Mouse (Mus musculus) heart, adult 8-10 months (tissue): ENCODE data around the gene Flrt1. TPM values are rescaled to one million over a fixed set of nuclear protein-coding genes. Genes with fewer than 3 reads are reported as not detected.

ENCODE experiments used
- DNase-seq: peaks from one replicate; pipeline ENCODE4 v3.0.0; 2022; ENCODE audit warnings: low spot score
- total RNA-seq, 4 experiments: library from RNA; stranded (reverse); gene quantifications; 2 replicates each; pipeline ENCODE4 v1.2.4; 2022

The Flrt1 gene
- total RNA-seq, result 1 to 10 TPM in 3 of 4 experiments, under 1 TPM in 1; 0.92 to 2.0 (median 1.4) TPM

DNA sequence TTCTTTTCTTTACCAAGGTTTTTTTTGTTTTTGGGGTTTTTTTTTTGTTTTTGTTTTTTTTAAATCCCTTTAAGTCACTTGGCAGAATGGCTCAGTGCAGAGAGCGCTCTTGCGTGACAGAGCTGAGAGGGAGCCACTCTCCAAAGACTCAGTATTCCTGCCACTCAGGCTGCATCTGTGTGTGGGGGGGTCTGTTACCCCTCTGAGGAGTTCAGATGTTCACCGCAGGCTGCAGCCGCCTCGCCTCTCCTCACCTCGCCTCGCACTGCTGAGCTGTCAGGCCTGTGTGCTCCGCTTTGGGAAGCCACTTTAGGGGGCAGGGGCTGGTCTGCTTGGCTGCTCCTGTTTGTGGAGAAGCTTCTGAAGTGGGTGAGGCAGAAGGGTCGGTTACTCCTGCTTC, at the start of gene Flrt1:
Gene Flrt1 (minus strand): TSS at position 186 of the 400 bp plus-strand sequence.
- no peak for DNase-seq

DNA sequence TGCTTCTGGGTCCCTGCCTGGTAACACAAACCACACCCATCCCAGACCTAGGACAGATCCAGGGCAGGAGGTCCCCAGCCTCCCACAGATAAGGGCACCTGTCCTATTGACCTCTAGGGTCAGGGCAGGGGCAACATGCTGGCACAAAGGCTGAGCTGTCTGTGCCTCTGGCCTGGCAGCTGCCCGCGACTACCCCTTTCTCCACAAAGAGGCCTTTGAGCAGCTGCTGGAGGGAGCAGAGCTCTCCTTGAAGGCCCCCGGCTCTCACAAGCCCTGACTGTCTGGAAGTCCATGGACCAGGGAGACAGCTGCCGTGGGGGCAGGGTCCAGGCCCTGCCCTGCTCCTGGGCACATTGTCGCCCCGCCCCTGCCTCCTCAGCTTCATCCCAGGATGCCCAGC, 49.7 kb upstream of the Flrt1 start:
- no peak for DNase-seq

DNA sequence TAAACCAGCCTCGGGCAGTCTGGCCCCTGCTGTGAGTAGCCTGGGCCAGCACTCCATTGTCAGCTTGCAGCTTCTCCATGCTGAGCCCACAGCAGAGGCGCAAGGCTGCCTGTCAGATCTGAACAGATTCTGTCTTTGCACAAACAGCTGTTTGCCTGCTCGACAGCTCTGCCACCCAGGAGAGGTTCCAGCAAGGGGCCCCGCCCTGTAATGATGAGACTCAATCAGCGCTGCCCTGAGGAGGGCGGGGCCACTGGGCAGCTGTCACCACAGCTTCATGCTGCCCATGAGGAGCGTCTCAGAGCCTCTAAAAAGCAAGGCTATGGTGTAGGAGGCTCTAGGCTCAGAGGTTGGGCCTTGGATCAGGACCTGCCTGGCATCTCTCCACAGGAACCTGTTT, 47.7 kb upstream of the Flrt1 start:
- DNase-seq, result no peak

DNA sequence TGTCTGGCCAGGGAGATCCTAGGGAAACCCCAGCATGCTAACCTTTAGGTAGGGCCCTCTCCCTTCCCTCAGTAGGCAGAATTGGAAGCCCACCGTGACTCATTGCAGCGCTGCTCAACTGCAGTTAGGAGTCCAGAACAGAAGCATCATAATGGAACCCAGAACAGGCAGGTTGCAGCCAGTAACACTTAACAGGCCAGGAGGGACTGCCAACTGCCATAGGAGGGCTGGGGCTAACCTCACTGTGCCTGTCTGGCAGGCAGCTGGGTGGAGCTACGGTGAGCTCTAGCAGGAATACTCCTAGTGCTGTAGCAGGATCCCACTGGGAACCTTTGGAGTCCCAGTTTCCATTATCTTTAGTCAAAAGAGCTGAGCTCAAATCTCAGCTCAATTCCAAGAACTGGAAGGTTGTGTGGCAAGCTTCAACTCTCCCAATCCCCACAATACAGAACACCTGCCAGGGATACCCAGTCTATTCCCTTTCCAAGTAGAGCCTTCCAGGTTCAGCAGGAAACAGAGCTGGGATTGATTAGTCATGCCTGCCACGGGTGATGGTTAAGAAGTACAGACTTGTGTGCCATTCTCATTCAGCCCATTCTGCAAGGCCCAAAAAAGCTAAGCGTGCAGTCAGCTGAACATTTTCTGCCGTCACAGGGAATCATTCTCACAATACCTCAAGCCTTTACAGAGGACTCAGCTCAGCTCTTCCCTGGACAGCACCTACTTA, 46.6 kb upstream of the Flrt1 start:
- no peak for DNase-seq

DNA sequence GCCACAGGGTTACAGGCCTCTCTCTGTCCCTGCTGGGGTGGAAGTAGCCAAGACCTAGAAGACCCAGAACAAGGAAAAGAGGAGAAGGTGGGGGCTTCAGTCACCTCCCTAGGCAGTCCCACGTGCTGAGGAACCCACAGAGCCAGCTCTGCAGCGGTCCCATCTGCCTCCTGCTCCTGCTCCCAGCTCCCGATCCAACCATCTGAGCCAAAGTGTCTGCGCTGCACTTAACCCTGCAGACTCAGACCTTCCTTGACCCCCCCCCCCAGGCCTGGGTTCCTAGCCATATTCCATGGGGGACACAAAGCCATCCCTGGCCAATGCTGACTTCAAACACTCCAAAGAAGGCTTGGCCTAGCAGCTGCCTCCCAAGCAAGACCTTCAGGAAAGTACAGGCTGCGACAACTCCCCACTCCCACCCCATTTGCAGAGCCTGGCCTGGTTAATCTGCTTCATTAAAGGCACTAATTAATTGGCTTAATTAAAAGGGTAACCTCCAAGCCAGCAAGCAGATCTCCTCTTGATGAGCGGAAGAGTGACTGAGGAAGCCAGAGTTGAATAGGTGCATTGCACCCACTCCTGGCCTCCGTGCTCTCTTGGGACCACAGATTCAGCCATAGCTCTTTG, 45.9 kb upstream of the Flrt1 start:
- no peak for DNase-seq

DNA sequence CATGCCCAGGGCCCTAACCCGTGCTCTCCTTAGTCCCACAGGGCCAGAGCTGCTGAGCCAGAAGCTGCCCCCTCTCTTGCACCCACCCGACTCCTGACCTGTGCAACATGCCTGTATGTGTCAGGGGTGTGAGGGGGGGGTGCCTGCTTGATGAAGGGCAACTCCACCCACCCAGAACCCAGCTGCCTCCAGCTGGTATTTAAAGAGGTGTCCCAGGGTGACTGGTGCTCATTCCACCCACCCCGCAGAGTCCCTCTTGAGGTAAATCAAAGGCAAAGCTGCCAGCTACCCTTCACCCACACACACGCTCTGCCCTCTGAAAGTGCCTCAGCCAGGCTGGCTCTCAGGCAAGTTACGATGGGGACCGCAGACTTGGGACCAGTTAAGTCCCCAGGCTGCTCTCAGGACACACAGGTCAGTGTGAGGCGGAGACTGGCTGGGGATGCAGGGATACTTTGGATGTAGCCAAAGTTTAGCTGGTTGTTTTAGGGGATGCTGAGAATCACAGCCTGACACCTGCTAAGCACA, 43.7 kb upstream of the Flrt1 start:
- DNase-seq, result no peak

DNA sequence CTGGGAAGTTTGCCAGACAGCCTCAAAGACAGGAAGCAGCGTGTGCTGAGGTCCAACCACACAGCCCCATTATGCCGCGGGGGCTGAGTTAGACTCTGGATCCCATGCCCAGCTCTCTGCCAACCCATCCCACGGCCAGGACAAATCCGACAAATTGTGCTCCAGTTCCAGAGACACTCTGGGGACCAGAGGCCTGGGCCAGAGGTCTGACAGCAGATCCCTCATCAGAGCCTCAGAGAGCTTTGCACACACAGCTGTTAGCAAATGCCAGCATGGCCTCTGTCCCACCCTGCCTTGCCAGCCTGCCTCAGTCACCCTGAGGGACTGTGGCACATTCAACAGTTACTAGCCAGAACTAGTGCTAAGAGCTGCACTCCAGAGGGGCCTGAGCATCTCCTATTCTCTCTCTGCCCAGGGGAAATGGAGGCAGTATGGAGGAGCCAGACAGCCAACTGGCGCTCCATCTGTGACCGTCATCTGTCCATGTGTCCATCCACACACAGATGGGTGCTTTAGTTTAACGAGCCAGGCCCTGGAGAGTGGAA, 43.1 kb upstream of the Flrt1 start:
- no peak for DNase-seq

DNA sequence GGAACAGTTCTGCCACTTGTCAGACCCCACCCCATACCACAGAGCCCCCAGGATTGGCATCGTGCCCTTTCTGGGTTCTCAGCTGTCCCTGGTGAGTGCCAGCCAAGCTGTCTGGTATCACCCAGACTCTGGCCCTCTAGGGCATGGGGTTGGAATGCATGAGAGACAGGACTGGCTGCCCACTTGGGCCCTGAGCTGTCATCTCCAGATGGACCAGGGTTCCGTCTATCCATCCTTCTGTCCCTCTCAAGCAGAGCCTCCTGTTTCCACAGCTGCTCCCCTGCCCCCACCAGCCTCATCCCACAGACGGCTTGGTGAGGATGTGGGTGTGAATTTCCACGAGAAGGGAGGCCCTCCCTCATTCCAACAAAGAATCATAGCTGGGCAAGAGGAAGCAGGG, 42.6 kb upstream of the Flrt1 start:
- no peak for DNase-seq

DNA sequence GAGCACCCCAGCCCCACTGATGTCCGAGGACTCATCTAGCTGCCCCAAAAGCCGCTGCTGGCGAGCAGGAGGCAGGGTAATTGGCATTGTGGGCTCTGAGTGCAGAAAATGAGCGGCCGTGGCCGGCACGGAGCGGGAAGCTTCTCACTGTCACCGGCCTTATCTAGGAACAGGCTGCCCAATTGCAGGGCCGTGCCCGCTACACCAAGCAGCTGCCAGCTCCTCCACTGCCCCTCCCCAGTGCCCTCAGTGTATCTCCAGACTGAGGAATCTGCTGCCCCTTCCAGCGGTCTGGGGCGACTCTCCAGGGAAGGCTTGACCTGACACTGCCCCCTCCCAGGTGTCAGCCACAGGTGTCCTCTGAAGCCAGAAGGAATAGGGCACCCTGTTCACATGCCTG, 40.8 kb upstream of the Flrt1 start:
- DNase-seq, result no peak

DNA sequence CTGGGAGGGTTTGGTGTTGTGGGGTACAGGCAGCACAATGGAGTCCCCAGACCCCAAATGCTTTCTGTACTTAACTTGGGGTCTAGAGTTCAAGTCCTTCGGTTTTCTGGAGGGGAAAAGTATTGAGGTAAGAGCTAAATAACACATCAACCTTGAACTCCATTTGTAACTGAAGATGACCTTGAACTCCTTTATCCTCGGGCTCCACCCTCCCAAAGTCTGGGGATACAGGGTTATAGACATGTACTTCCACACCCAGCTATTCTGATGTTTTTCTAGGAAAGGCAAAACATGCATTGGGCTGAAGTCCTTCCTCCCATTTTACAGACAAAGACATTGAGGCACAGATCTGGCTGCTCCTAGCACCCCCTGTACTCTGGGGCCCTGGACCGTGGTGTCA, 38.9 kb upstream of the Flrt1 start:
- DNase-seq, result no peak

DNA sequence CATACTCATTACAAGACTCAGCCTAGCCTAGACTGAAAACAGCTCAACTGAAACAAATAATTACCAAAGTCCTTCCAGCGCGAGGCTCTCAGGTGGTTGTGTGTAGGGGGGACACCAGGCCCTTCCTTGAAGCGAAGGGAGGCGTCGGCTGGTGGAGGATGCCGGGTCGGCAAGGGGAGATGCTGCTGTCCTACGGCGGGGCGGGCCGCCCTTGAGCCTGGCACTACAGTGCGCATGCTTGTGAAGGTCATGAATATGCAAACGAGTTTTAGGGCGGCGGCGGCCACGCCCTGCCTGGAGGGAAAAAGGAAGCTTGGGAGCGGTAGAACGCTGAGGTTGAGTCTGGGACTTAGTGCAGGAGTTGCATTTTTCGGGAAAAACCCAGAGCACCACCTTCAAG, 38.3 kb upstream of the Flrt1 start:
- peak; percentile 23 for DNase-seq

DNA sequence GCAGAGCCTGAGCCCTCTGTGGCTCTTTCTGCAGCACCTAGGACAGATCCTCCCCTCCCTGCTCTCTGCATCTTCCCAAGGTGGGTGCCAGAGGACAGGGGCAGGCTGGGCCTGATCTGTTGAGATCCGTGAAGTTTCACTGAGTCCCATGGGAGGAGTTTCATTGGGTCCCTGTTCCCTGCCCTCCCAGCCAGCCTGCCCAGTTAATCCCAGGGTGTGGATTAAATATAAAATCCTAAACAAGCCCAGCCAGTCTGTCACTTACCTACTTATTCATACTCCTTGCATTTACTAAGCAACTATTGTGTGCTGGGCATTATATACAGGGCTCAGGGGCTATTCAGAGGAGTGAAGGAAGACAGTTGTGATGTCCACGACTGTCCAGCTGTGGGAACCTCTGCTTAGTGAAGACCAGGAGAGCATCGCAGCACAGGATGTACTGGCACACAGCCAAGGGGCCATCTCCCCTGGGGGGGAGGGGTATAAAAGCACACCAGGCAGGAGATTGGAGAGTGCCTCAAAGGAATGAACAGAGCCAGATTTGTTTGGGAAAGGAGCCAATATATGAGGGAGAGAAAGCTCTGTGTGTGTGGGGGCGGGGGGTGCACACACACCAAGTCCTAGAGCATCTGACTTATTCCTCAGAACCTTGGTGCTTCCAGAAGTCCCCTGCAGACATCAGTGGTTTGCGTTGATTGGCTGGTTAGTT, 36.8 kb upstream of the Flrt1 start:
- DNase-seq, result no peak

DNA sequence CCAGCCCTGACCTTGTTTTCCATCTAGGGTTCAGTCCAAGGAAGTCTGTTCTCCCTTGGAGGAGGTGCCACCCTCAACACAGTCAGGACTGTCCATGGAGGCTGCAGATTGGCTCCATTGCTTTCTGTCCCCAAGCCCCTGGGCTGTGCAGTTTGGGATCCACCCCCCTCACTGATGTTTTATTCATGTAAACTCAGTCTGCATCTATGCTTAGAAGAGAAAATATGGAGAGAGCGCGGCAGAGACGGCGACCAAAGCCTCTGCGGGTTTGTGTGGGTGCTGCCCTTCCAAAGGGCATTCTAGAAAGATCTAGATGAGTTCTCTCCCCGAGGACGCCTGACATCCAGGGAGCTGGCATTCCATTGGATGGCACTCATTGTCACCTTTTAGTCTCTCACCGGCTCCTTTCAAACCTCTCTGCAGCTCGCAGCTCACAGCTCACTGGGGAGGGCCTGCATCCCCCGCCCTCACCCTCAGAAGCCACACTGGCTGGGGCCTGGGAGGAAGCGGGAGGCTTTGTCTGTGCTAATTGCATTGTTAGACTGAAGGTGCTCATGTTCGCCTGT, 35.4 kb upstream of the Flrt1 start:
- DNase-seq, result no peak

DNA sequence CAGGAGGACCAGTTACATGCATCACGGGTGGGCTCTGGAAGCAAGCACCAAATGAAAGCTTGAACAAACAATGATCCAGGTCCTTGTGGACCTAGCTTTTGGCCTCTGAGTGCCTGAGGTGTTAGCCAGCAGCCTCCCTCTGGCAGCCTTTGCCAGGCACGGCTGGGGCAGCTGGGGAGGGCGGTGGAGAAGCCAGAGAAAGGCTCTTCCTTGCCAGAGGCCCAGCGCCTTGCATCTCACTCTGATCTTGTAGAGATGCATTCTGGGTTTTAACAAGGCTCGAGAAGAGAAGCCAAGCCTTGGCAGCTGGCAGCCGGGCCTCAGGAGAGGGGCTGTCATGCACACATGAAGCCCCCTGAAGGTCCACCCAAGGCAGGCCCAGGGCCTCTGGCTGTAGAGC, 34.8 kb upstream of the Flrt1 start:
- DNase-seq, result no peak

DNA sequence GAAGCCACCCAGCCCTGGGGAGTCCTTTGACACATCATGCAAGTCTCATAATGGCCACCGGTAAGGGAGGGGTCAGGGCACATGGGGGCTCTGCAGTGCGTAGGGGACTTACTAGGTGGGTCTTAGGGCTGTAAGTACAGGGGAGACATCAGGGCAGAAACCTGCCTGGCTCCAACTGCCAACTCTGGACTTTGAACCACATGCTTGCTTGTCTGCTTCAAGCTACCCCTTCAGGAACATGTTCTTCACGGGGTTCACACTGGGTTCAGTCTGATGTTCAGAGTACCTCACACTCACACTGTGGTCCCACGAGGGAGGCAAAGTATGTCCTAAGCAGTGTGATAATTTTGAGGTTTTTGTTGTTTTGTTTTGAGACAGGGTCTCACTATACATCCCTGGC, 33.8 kb upstream of the Flrt1 start:
- DNase-seq, result no peak

DNA sequence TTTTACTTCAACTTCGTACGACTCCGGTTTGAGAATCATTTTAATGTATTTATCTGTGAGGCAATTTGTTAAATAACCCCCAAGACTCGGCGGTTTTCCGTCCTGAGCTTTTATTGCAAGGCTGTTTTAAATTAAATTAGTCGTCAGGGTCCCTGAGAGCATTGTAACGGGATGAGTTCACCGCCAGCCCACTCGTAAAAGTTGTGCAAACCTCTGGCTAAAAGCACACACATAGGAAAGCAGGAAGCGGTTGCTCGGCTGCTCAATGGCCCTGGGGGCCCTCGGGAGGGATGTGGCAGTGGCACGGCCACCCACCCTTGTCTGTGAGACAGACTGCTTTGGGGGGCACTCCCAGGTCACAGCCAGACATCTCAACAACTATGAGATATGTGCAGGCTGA, 32.8 kb upstream of the Flrt1 start:
- DNase-seq, result no peak

DNA sequence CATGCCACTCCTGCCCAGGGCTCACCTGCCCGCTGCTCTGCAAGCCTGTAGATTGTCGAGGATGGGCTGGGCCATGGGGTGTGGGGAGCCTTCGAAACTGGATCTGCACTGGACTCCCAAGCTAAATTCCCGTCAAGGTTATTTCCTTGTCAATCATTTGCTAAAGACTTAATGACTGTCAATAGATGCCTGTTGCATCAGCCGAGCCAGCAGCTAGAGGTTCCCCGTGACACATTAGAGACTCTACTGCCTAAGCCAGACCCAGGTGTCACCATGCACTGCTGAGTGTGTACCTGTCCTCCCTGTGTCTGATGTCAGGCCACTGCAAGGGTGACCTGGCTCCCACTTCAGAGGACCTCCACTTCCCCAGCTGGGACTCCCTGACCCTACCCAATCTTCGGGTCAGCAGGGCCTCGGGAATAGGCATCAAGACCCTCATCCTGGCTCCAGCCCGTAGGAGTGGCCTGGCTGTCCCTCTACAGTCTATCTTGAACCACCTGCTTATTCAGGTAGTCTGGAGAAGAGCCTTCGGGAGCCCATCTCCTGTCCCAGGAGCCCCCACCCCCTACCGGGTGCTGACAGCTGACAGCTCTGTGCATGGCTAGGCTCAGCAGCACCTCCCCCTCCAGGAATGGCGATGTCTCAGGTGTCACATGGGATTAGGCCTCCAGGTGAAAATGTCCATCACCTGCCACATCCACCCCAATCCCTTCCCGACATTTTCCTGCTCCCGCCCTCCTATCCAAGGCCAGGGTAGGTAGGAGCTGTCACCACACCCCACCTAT, 31.4 kb upstream of the Flrt1 start:
- no peak for DNase-seq

DNA sequence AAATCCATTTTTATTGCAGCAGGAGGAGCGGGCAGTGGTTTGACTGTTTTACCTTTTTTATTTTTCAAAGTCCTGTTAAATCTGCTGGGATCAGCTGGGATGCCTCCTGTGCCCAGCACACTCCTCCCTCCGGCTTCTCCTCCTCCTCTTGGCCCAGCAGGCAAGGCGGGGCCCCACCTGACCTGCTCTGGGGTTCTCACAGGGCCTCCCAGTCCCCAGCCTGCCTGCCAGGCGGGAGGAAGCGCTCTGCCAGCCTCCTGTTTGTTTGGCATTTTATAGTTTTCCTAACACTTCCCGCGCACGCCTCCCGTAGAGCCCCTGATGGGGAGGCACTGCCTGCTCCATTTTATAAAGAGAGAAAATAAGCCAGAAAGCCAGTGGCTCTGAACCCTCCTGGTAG, 30.5 kb upstream of the Flrt1 start:
- DNase-seq, result no peak

DNA sequence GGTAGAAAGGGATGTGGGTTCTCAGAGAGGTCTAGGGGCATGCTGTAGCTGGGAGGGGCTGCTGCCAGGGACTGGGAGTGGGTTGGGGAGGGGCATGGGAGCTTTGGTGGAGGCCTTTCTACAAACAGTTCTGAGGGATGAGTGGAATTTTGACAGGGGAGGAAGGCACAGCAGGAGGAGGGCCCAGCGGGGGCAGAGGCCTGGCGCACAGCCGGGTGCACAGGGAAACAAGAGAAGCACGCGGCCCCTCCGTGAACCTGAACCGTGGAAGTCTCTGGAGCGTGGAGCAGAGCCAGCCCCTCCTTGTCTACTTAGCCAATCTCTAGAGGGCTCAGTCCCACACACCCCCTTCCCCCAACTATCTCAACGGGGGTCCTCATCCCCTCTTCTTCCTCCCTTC, 30.0 kb upstream of the Flrt1 start:
- DNase-seq, result no peak

DNA sequence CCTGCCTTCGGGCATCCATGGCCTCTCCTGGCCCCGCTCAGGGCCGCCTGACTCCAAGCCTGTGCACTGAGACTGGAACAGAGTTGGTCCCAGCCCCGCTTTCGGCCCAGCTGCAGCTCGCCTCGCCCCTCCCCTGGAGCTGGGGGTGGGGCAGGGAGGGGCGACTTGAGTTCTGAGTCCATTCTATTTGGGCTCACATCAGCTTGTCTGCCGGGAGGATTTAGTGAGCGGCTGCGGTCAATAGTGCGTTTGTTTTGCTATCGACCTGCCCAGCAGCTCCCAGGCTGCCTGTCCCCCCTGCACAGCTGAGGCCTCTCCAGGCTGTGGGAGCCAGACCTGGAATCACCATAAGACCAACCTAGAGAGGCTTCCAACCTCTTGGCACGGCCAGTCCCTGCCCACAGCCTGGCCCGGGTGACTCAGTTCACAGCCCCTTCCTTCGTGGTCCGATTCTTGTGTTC, 29.1 kb upstream of the Flrt1 start:
- DNase-seq, result no peak

DNA sequence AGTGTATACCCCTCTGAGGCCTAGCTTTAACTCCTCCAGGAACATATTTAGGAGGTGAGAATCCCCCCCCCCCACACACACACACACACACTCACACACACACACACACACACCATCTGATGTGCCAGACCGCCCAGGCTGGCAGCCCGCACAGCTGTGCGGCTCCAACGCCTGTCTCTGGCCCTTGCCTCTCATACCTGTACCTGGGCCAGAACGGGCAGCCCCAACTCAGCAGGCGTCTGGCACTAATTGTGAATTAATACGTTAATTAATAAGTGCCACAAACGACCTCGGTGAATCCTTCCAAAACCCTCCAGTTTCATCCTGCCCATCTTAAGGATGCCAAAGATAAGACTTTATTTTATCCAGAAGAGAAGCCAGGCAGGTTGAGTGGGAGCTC, 27.9 kb upstream of the Flrt1 start:
- DNase-seq, result no peak
